23 mouse cellular contexts compared by ENCODE assay signal in the genomic region with DNA sequence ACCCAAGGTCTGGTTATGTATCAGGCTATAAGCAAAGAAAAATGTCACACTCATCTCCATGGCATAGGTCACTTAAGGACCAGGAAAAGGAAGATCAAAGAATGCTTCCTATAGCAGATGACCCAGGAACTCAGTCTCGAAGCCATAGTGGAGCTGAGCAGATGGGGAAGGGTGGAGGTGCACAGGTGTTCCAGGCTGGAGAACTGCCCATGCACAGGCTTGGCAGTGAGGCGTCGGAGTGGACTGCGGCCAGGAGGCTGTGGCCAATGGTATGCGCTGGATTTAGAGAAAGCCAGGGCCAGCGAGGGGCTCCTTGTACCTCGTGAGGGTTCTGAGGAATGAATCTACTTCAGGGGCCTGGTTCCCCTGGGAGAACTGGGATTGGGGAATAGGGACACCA.
DNase-seq lines count a peak whose midpoint lies in the region; TF ChIP-seq lines count a peak whose summit lies in the region.
"Had no signal": no experiment of that assay in that cellular context is flagged by ENCODE, and none has a peak within 500 bp of the region (broad histone marks: within the 10 kb centered on the region; RNA-seq: fewer than 3 reads in every experiment).

No protein-coding gene starts in this region.

- H3K27ac ChIP-seq in cerebellum, adult 2 months (ENCODE audit: insufficient read depth, low read length): no peak overlapping the region
- H3K27ac ChIP-seq: embryonic facial prominence, embryonic 12.5 days; heart, embryonic 13.5 days; hindbrain, embryonic 15.5 days; limb, embryonic 12.5 days; liver, embryonic 15.5 days; midbrain, embryonic 15.5 days; neural tube, embryonic 12.5 days had no signal

- no peak overlapping the region for H3K4me3 ChIP-seq in cerebellum, adult 2 months (replicated peaks; ENCODE audit: insufficient read depth, low read depth, low read length)
- H3K4me3 ChIP-seq: embryonic facial prominence, embryonic 12.5 days; heart, embryonic 13.5 days; hindbrain, embryonic 15.5 days; limb, embryonic 12.5 days; liver, embryonic 15.5 days; midbrain, embryonic 15.5 days; neural tube, embryonic 12.5 days had no signal

- WGBS in cerebellum, adult 2 months: 13% methylated on average over 7 of the region's 7 CpGs

- TF ChIP-seq POLR2A in brain, embryonic 14.5 days (IDR thresholded peaks at IDR 0.05; ENCODE audit: borderline replicate concordance, extremely low read depth, insufficient read depth, insufficient read length, poor library complexity, severe bottlenecking): no peak
- TF ChIP-seq POLR2A in cerebellum, adult 2 months (IDR thresholded peaks at IDR 0.05; ENCODE audit: borderline replicate concordance, insufficient read depth, low read length): no peak

- H3K27me3 ChIP-seq in cerebellum, adult 2 months (ENCODE audit: control insufficient read depth, insufficient read depth, low read length): no peaks in the 10 kb centered on the region
- H3K27me3 ChIP-seq: hindbrain, embryonic 15.5 days; limb, embryonic 12.5 days; liver, embryonic 15.5 days; midbrain, embryonic 15.5 days; neural tube, embryonic 12.5 days had no signal

- peak; percentile 23 for DNase-seq in 3134 (ENCODE audit: extremely low read depth, insufficient read length, low spot score)
- DNase-seq in brain, embryonic 14.5 days (ENCODE audit: low read depth): peak; percentile 38
- DNase-seq in cerebellum, adult 2 months: peak; percentile 89 to 92
- peak; percentile 89 for DNase-seq in cerebellum, postnatal 14 days
- DNase-seq in spleen, postnatal 36 days (ENCODE audit: low spot score in 2 of 2): no peak
- DNase-seq in ovary, postnatal 36 days (ENCODE audit: low spot score): no peak
- no peak for DNase-seq in embryo, embryonic 9.5 days (ENCODE audit: extremely low spot score)
- DNase-seq: adrenal gland, postnatal 25 days; B cell, adult 2 months; gastrocnemius, postnatal 10 days; heart, postnatal 10 days; kidney, adult 9 months; kidney, postnatal 10 days; lung, embryonic 14.5 days; lung, postnatal 14 days; right cerebral cortex, postnatal 4 days had no signal

- TF ChIP-seq CTCF in brain, embryonic 14.5 days (IDR thresholded peaks at IDR 0.05; ENCODE audit: borderline replicate concordance, extremely low read depth, insufficient read depth, insufficient read length): no peak
- no peak for TF ChIP-seq CTCF in cerebellum, adult 2 months (IDR thresholded peaks at IDR 0.05; ENCODE audit: borderline replicate concordance, insufficient read depth, low read depth, low read length)

- peaks cover 15% of the 10 kb centered on the region for H3K4me1 ChIP-seq in cerebellum, adult 2 months (ENCODE audit: control insufficient read depth, insufficient read depth, low read length)
- H3K4me1 ChIP-seq: liver, embryonic 15.5 days had no signal

Comparison
In these comparisons a context has a peak if more than half of its experiments do, and no peak if none do; other contexts are left out.
1. DNase-seq: peak in 3134 (single experiment), brain, embryonic 14.5 days (single experiment), cerebellum, adult 2 months (2 of 2) and cerebellum, postnatal 14 days (2 of 2); none in spleen, postnatal 36 days (0 of 2), ovary, postnatal 36 days (single experiment) and embryo, embryonic 9.5 days (single experiment).